Mouse (Mus musculus) liver, embryonic 12.5 days (tissue): Measurements from ENCODE around the gene Iqschfp. TPM values are rescaled to one million over a fixed set of nuclear protein-coding genes. Genes with fewer than 3 reads are reported as not detected.
A peak's percentile ranks its signal among the peaks of the same experiment; 100 is the strongest.
"Not testable (repeated sequence)": the region's sequence is repeated elsewhere in the genome, so short reads cannot be mapped to it uniquely, and the experiment has no call there.

Experiments used
- ATAC-seq: fragments of 200-750 bp; cut with Nextera tagmentation; 2 replicates; pipeline ENCODE4 v1.8.0; 2017; ENCODE audit warnings: moderate number of reproducible peaks, mild to moderate bottlenecking, moderate library complexity
- H3K27ac ChIP-seq: fragments of 300-500 bp; sonication (generic); 2 replicates; pipeline ENCODE4 v1.5.1; 2016; ENCODE audit warnings: mild to moderate bottlenecking
- H3K27me3 ChIP-seq: fragments of 300-500 bp; sonication (generic); replicated peaks from 2 replicates; pipeline ENCODE4 v1.6.1; 2016; ENCODE audit warnings: mild to moderate bottlenecking, moderate library complexity
- H3K36me3 ChIP-seq: fragments of 300-500 bp; sonication (generic); 2 replicates; pipeline ENCODE4 v1.6.1; 2016; ENCODE audit warnings: mild to moderate bottlenecking, moderate library complexity
- H3K4me1 ChIP-seq: fragments of 300-500 bp; sonication (generic); 2 replicates; pipeline ENCODE4 v1.6.1; 2016
- H3K4me2 ChIP-seq: fragments of 300-500 bp; sonication (generic); 2 replicates; pipeline ENCODE4 v1.6.1; 2016; ENCODE audit warnings: mild to moderate bottlenecking, moderate library complexity
- H3K4me3 ChIP-seq: fragments of 300-500 bp; sonication (generic); 2 replicates; pipeline ENCODE4 v1.5.1; 2016; ENCODE audit warnings: mild to moderate bottlenecking, moderate library complexity
- H3K9ac ChIP-seq: fragments of 300-500 bp; sonication (generic); 2 replicates; pipeline ENCODE4 v1.6.1; 2016; ENCODE audit warnings: mild to moderate bottlenecking, moderate library complexity
- H3K9me3 ChIP-seq: fragments of 300-500 bp; sonication (generic); replicated peaks from 2 replicates; pipeline ENCODE4 v1.6.1; 2016; ENCODE audit warnings: mild to moderate bottlenecking, moderate library complexity
- WGBS: fragments of 180-500 bp; shearing (Covaris S2); methylation state at CpG from one replicate; pipeline ENCODE4 v1.1.7; 2016; ENCODE audit not compliant: insufficient replicate concordance; 5-methylcytosine and 5-hydroxymethylcytosine counted together
- polyA plus RNA-seq: library from polyadenylated mRNA; unstranded; fragments of >200 nt; fragmentation: Nextera tagmentation; extraction: Ambion mirVana; gene quantifications from 2 replicates; pipeline ENCODE4 v1.2.1, GENCODE M21; 2016

The Iqschfp gene
- polyA plus RNA-seq, 1 experiment from 2014 or later = not detected

- no peak overlapping the region for H3K4me3 ChIP-seq
- no peak for ATAC-seq
- 67% methylated on average over 4 of the region's 4 CpGs for WGBS
Measured at GRCm38 (mm10) chr3:68096724-68097431, 204.8 kb downstream of the Iqschfp start.

GRCm38 (mm10) chr3:68099561-68099960 lies 207.5 kb downstream of the Iqschfp start:
- H3K4me3 ChIP-seq, H3K9ac ChIP-seq, H3K4me1 ChIP-seq, ATAC-seq, H3K36me3 ChIP-seq, H3K27ac ChIP-seq, H3K9me3 ChIP-seq, H3K4me2 ChIP-seq, H3K27me3 ChIP-seq: not testable (repeated sequence)
- whole genome bisulfite sequencing = 69% methylated on average over 6 of the region's 6 CpGs

More at GRCm38 (mm10) chr3:68096724-68097431, 204.8 kb downstream of the Iqschfp start:
- Histone ChIP-seq H3K9ac (no peak overlapping the region), H3K27ac (no peak overlapping the region), H3K36me3 (no peaks in the 10 kb centered on the region), H3K4me1 (no peaks in the 10 kb centered on the region), H3K4me2 (no peak overlapping the region), H3K27me3 (no peaks in the 10 kb centered on the region), H3K9me3 (no peaks in the 10 kb centered on the region)

GRCm38 (mm10) chr3:68101343-68101742 lies 209.3 kb downstream of the Iqschfp start:
- H3K27me3 ChIP-seq = no peaks in the 10 kb centered on the region
- 46% methylated on average over 4 of the region's 4 CpGs for WGBS
- ATAC-seq = no peak

GRCm38 (mm10) chr3:68105081-68105685 lies 213.2 kb downstream of the Iqschfp start:
- Histone ChIP-seq H3K36me3 (no peaks in the 10 kb centered on the region), H3K27me3 (no peaks in the 10 kb centered on the region), H3K4me3 (no peak overlapping the region), H3K4me2 (no peak overlapping the region), H3K27ac (no peak overlapping the region), H3K4me1 (no peaks in the 10 kb centered on the region), H3K9ac (no peak overlapping the region), H3K9me3 (no peaks in the 10 kb centered on the region)
- WGBS = 51% methylated on average over 2 of the region's 2 CpGs
- no peak for ATAC-seq

More at GRCm38 (mm10) chr3:68101343-68101742, 209.3 kb downstream of the Iqschfp start:
- Histone ChIP-seq H3K4me2 (no peak overlapping the region), H3K4me1 (no peaks in the 10 kb centered on the region), H3K4me3 (no peak overlapping the region), H3K27ac (no peak overlapping the region), H3K9me3 (no peaks in the 10 kb centered on the region), H3K36me3 (no peaks in the 10 kb centered on the region), H3K9ac (no peak overlapping the region)

GRCm38 (mm10) chr3:68121338-68121737 lies 229.3 kb downstream of the Iqschfp start:
- H3K27ac ChIP-seq = no peak overlapping the region
- ATAC-seq = no peak
- no peaks in the 10 kb centered on the region for H3K36me3 ChIP-seq
- no peak overlapping the region for H3K9ac ChIP-seq
- 45% methylated on average over 5 of the region's 5 CpGs for WGBS
- H3K27me3 ChIP-seq = no peaks in the 10 kb centered on the region
- no peak overlapping the region for H3K4me3 ChIP-seq
- H3K4me2 ChIP-seq = no peak overlapping the region
- H3K4me1 ChIP-seq = no peaks in the 10 kb centered on the region
- H3K9me3 ChIP-seq = no peaks in the 10 kb centered on the region

GRCm38 (mm10) chr3:68126284-68126856 lies 234.3 kb downstream of the Iqschfp start:
- Histone ChIP-seq H3K9me3 (no peaks in the 10 kb centered on the region), H3K4me2 (no peak overlapping the region), H3K9ac (no peak overlapping the region), H3K4me3 (no peak overlapping the region), H3K4me1 (no peaks in the 10 kb centered on the region), H3K27me3 (no peaks in the 10 kb centered on the region), H3K27ac (no peak overlapping the region), H3K36me3 (no peaks in the 10 kb centered on the region)
- 62% methylated on average over 6 of the region's 6 CpGs for WGBS
- ATAC-seq = no peak

- Histone ChIP-seq H3K27me3 (no peaks in the 10 kb centered on the region), H3K36me3 (no peaks in the 10 kb centered on the region), H3K27ac (no peak overlapping the region), H3K9ac (no peak overlapping the region), H3K4me2 (no peak overlapping the region), H3K4me1 (no peaks in the 10 kb centered on the region), H3K9me3 (no peaks in the 10 kb centered on the region), H3K4me3 (no peak overlapping the region)
- WGBS = 63% methylated on average over 1 of the region's 1 CpGs
- no peak for ATAC-seq
Measured at GRCm38 (mm10) chr3:68130386-68130785, 238.4 kb downstream of the Iqschfp start.

- Histone ChIP-seq H3K27ac (no peak overlapping the region), H3K4me1 (no peaks in the 10 kb centered on the region), H3K9me3 (no peaks in the 10 kb centered on the region), H3K9ac (no peak overlapping the region), H3K27me3 (no peaks in the 10 kb centered on the region), H3K4me2 (no peak overlapping the region), H3K4me3 (no peak overlapping the region), H3K36me3 (no peaks in the 10 kb centered on the region)
- no peak for ATAC-seq
- 64% methylated on average over 5 of the region's 5 CpGs for WGBS
Measured at GRCm38 (mm10) chr3:68138833-68139627, 247.0 kb downstream of the Iqschfp start.

GRCm38 (mm10) chr3:68150688-68151087 lies 258.7 kb downstream of the Iqschfp start:
- no peaks in the 10 kb centered on the region for H3K36me3 ChIP-seq
- no peak for ATAC-seq
- WGBS = 70% methylated on average over 8 of the region's 8 CpGs
- no peak overlapping the region for H3K4me3 ChIP-seq
- H3K9me3 ChIP-seq = no peaks in the 10 kb centered on the region
- no peak overlapping the region for H3K4me2 ChIP-seq
- H3K27me3 ChIP-seq = no peaks in the 10 kb centered on the region
- H3K27ac ChIP-seq = no peak overlapping the region
- no peak overlapping the region for H3K9ac ChIP-seq
- H3K4me1 ChIP-seq = no peaks in the 10 kb centered on the region

GRCm38 (mm10) chr3:68160175-68160574 lies 268.1 kb downstream of the Iqschfp start:
- Histone ChIP-seq H3K36me3 (no peaks in the 10 kb centered on the region), H3K9ac (no peak overlapping the region), H3K4me3 (no peak overlapping the region), H3K4me2 (no peak overlapping the region), H3K27ac (no peak overlapping the region), H3K27me3 (no peaks in the 10 kb centered on the region), H3K4me1 (no peaks in the 10 kb centered on the region), H3K9me3 (no peaks in the 10 kb centered on the region)
- ATAC-seq = no peak
- 55% methylated on average over 1 of the region's 1 CpGs for whole genome bisulfite sequencing

- no peak overlapping the region for H3K4me2 ChIP-seq
- H3K9me3 ChIP-seq = no peaks in the 10 kb centered on the region
Measured at GRCm38 (mm10) chr3:68160760-68161159, 268.7 kb downstream of the Iqschfp start.

GRCm38 (mm10) chr3:68178248-68178647 lies 286.2 kb downstream of the Iqschfp start:
- H3K27ac ChIP-seq = no peak overlapping the region
- H3K4me3 ChIP-seq = no peak overlapping the region
- ATAC-seq = no peak
- H3K36me3 ChIP-seq = no peaks in the 10 kb centered on the region
- no peak overlapping the region for H3K9ac ChIP-seq
- H3K4me2 ChIP-seq = no peak overlapping the region
- H3K4me1 ChIP-seq = no peaks in the 10 kb centered on the region
- no peaks in the 10 kb centered on the region for H3K27me3 ChIP-seq
- 50% methylated on average over 1 of the region's 1 CpGs for WGBS
- H3K9me3 ChIP-seq = no peaks in the 10 kb centered on the region

More at GRCm38 (mm10) chr3:68160760-68161159, 268.7 kb downstream of the Iqschfp start:
- WGBS = 13% methylated on average over 3 of the region's 3 CpGs
- no peaks in the 10 kb centered on the region for H3K36me3 ChIP-seq
- H3K4me1 ChIP-seq = no peaks in the 10 kb centered on the region
- ATAC-seq = peak; percentile 46; the same call in 1 of the 2 replicates
- no peaks in the 10 kb centered on the region for H3K27me3 ChIP-seq
- no peak overlapping the region for H3K4me3 ChIP-seq
- H3K9ac ChIP-seq = no peak overlapping the region
- H3K27ac ChIP-seq = no peak overlapping the region
